Mouse (Mus musculus) spleen, embryonic (tissue): ENCODE measurements at regions not wholly inside any gene's neighbourhood (a gene's known extent, or its start where the extent isn't known, plus 50 kb on each side); places are given as distances from the start of the nearest gene placed in this dataset.
"Not testable (repeated sequence)": the region's sequence is repeated elsewhere in the genome, so short reads cannot be mapped to it uniquely, and the experiment has no call there.

Experiments used
- CTCF ChIA-PET: fragments of 350-600 bp; sonication (Branson Sonifier 250); formaldehyde crosslinking; loops from one replicate; lab custom pipeline; 2022; lab: Charles Lee

- CTCF ChIA-PET = no interaction called here
Observed at GRCm38 (mm10) chr13:97398041-97398440, 157.1 kb downstream of the Enc1 start.

- CTCF ChIA-PET = no interaction called here
Observed at GRCm38 (mm10) chr13:97396899-97397640, 156.2 kb downstream of the Enc1 start.

GRCm38 (mm10) chr13:97396286-97396685, 155.4 kb downstream of the Enc1 start:
- CTCF ChIA-PET = not testable (repeated sequence)

- CTCF ChIA-PET = no interaction called here
Observed at GRCm38 (mm10) chr13:97394756-97395454, 154.0 kb downstream of the Enc1 start.

DNA sequence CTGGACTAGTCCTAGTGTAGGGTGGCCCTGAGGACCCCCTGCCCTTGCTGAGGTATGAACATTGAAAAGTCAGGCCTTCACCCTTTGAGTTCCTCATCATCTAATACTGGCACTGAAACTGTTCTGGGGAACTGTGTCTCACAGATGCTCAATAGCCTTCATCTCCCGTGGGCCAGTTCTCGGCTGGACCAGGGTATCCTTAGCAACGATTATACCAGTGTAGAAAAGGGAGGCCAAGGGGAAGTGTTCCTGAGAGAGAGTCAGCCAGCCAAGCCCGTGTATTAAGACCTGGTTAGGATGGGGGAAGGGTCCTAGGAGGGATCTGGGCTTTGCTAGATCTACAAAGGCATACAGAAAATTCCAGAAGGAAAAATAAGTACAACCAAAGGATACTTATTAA, 153.2 kb downstream of the Enc1 start:
- CTCF ChIA-PET = no interaction called here

- CTCF ChIA-PET = no interaction called here
Observed at GRCm38 (mm10) chr13:97393456-97393855, 152.6 kb downstream of the Enc1 start.

- CTCF ChIA-PET = no interaction called here
Observed at GRCm38 (mm10) chr13:97390449-97390930, 149.6 kb downstream of the Enc1 start.

DNA sequence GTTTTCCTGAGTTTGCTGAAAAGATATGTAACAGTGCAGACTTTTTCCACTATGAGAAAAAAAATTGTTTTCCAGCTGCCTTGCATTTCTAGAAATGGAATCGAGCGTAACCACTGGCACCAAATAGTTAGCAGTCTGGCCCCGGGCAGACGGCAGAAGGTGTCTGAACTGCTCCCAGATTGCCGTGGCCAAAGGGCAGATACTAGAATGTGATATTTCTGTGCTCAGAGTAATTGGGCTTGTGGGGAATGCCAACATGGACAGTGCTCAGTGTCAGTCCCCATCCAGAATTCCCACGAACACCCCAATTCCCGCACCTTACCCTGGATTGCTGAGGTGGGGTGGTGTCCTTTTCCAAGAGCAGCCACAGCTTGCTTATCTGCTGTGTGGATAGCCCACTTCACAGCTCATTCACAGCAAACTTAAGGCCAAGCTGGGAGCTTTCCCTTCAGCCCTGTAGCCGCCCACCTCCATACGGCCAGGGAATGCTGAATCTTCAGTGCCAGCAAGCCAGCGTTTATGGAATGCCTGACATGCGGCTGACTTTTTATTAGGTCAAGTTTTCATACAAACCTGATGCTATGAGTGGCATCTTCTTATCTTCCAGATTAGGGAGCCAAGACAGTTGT, 148.1 kb downstream of the Enc1 start:
- CTCF ChIA-PET = no interaction called here

GRCm38 (mm10) chr13:97386511-97386910, 145.6 kb downstream of the Enc1 start:
- CTCF ChIA-PET = no interaction called here

- CTCF ChIA-PET = no interaction called here
Observed at GRCm38 (mm10) chr13:97385531-97385930, 144.6 kb downstream of the Enc1 start.

DNA sequence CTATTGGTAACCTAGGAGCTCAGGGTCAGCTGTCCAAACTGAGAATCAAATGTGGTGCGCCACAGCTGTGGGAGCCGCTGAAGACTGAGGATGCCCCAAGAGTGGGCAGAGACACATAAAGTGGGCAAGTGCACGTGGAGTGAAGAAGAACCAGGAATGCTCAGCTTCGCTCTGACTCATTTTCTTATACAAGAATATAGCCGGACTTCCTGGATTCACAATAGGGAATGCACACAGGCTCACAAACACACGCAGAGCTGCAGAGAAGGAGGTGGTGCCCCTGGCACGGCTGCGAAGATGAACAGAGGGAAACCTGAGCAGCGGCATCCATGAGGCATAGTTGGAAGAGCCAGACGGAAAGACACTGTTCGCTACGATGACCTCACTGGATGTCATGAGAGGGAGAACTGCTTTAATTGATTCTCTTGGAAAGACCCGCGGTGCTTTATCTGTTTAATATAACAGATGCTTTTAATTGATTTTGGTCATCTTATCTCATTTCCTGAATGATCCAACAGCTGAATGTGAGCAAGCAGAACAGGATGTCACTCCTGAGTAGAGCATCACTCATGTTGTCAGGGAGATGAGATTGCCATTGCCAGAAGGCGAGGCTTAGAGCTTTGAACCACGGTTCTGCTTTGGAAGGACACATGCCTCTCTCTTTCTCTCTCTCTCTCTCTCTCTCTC, 143.3 kb downstream of the Enc1 start:
- CTCF ChIA-PET = no interaction called here

DNA sequence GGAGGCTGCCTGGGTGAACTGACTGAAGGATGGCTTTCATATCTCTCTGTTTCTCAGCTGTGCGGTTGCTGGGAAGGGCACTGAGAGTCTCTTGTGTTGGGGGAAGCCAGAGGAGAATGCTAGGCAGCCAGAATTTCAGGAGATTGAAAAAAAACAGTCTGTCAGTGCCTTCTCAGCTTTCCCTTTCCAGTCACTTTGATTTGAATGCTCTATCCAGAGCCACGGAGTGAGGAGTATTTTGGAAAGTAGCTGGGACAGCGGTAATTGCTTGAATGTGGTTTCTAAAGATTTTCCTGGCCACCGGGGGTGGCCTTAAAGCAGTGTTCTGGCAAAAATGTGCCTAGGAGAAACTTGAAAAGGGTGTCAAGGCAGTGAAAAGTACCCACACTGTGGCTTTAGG, 142.4 kb downstream of the Enc1 start:
- CTCF ChIA-PET = no interaction called here

DNA sequence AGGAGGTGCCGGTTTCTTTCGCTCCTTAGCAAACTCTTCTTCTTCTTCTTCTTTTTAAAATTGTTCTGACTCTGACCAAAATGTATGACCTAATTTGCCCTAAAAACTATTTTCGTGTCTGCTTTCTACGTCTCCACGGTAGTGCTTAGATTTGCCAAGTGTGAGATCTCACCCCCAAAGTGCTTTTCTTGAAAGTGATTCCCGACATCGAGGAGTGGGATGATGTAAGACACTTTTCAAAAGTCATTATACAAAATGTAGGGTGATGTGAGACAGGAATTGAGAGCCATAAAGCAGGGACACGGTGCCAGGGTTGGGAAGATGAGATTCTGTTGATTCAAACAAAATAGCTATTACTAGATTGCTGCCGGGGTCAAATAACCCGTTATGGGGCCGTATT, 139.5 kb downstream of the Enc1 start:
- CTCF ChIA-PET = no interaction called here

DNA sequence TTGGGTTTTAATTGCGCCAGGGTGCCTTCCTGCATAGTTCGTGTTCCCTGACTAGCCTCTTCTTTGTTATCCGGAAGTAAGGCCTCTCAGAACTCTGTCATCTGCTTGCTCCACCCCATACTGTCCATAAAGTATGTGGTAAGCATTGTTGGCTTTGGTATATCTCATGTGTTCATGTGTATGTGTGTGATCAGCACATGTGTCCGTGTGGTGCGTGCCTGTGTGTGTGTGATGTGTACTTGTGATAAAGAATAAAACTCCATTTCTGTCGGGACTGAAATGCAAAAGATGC, 135.3 kb downstream of the Enc1 start:
- CTCF ChIA-PET = no interaction called here

DNA sequence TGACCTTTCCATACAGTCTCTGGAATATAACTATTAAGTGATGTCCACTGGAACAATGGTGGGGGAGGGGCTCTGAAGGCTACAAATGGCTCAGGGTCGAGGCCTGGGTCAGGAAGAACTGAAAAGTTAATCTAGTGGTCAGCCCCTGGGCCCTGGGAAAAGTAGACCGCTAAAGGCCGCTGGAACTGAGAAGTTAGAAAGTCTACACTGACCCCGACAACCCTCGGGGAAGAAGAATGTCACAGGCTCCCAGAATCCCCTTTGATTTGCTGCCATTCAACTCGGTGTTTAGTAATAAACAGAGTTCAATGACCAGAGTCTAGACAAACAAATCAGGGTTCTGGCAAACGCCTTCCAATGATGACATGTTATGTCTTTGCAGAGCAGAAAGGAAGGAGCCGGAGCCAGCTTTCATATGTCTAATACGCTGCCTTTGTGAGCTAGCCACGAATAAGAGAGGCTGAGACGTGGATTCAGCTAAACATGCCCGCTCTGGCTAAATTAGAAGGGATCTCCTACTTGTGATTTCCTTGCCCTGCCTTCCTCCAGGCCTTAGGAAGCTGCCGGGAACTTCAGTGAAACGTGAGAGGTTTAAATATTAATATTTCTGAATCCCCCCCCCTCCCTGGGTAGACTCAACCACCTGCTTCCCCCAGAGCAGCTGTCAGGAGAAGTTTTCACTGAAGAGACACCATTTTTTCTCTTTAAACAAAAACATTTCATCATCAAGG, 134.8 kb downstream of the Enc1 start:
- CTCF ChIA-PET = no interaction called here

DNA sequence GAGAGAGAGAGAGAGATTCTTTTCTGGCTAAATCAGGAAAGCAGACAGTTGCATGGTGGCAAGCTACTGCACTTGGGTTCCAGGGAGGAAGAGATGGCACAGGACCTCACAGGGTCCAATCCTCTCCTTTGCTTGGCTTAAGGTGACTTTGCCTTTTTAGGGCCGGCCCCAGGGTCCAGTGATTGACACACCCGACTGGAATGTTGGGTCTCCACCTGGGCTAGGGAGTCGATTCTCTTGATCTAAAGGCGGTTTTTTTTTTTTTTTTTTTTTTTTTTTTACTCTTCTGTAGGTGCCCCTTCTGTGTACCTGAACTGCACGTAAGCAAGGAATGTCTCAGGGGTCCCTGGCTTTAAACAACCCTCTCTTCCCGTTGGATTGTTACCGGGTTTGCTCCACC, 131.4 kb downstream of the Enc1 start:
- CTCF ChIA-PET = no interaction called here

DNA sequence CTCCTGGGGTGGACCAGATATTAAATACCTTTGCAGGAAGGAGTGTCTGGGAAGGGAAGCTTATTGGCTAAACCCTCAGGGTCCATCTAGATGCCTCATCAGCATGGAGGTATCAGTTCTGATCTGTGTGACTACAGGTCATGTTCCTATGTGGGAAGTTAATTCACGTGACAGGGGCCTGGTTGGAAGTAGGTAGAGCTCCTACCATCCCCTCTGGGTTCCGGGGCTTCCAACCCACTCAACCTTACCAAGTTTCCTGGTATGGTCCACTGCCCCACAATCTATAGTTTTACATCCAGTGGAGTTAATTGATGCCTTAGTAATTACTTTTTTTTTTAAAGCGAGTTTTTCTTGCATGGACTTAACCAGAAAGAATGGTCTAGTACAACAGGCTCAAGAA, 130.3 kb downstream of the Enc1 start:
- CTCF ChIA-PET = no interaction called here

- CTCF ChIA-PET = no interaction called here
Observed at GRCm38 (mm10) chr13:97366723-97367122, 125.8 kb downstream of the Enc1 start.

DNA sequence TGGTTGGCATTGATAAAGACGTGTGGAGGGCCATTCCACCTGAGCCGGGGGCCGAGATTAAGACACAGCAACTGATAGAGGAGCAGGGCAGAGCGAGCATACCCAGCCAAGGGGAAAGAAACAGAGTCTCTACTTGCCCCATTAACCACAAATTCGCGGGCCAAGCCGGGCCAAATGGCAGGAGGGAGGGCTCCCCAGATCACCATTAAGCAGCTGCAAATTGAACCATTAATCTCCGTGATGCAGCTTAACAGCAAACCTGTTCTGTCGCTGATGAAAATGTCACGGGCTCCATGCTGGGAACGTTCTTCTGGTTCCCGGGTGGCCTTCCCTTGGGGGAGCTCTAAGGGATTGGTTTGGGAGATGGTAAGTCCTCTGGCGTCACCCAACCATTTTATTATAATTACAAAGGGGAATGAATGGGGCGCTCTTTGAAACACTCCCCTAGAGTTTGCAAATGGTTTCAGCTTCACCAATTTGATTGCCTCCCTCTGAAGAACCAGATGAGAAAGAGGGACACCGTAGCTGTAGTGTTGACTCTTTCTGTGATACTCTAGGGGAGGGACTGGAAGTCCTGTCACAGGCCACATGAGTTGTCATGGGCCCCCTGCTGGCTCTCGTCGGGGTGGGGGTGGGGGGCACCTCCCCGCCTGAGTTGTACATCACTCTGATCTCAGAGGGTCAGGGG, 124.8 kb downstream of the Enc1 start:
- CTCF ChIA-PET = no interaction called here

GRCm38 (mm10) chr13:97365004-97365403, 124.1 kb downstream of the Enc1 start:
- CTCF ChIA-PET = no interaction called here

- CTCF ChIA-PET = no interaction called here
Observed at GRCm38 (mm10) chr13:97363765-97364164, 122.9 kb downstream of the Enc1 start.
